Mouse (Mus musculus) bone marrow macrophage, adult 2 months (primary cell): ENCODE data around the gene Rcsd1.

Experiments
- CTCF ChIP-seq: IDR thresholded peaks from 2 replicates; pipeline ENCODE4 v1.5.1; 2012; ENCODE audit warnings: low read depth, mild to moderate bottlenecking, low read length, moderate library complexity
- POLR2A ChIP-seq: IDR thresholded peaks from 2 replicates; pipeline ENCODE4 v1.6.1; 2012; ENCODE audit warnings: mild to moderate bottlenecking, low read depth, low read length, borderline replicate concordance

- TF ChIP-seq CTCF (no peak), POLR2A (no peak)
Measured at GRCm38 (mm10) chr1:165631136-165631535, 78.4 kb downstream of the Rcsd1 start.
